Mouse (Mus musculus) testis, adult 2 months (tissue): ENCODE data around the gene Prpf40a.

Experiments
- CTCF ChIP-seq: fragments of 200-500 bp; IDR thresholded peaks from 2 replicates; pipeline ENCODE4 v1.5.1; 2012; ENCODE audit warnings: low read depth, mild to moderate bottlenecking, inconsistent platforms, low read length, moderate library complexity; ENCODE audit not compliant: control insufficient read depth, insufficient read depth, insufficient replicate concordance
- POLR2A ChIP-seq: fragments of 200-500 bp; IDR thresholded peaks from 2 replicates; pipeline ENCODE4 v1.6.1; 2012; ENCODE audit warnings: low read depth, mild to moderate bottlenecking, inconsistent platforms, low read length, moderate library complexity; ENCODE audit not compliant: control insufficient read depth

DNA sequence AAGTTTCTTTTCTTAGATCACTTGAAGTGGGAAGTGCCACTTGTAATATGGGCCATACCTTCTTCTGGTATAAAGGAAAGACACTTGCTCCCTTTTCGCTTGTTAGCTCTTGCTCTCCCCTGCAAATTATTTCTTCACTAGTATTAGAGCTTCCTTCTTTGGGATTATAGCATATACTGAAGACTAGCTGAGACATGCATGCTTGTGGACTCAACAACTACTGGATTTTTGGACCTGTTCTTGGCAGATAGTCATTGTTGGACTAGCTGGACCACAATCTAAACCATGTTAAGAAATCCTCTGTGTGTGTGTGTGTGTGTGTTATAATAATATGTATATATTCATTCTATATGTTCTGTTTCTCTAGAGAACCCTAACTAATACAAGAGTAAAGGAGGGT is 22.4 kb upstream of the Prpf40a start:
- no peak for TF ChIP-seq POLR2A
- no peak for TF ChIP-seq CTCF
